Mouse (Mus musculus) C2C12 (cell line): Measurements from ENCODE around the gene Rnls. TPM values are rescaled to one million over a fixed set of nuclear protein-coding genes. Genes with fewer than 3 reads are reported as not detected.

Experiments
- H3K27me3 ChIP-seq: one replicate; pipeline ENCODE4 v1.6.1; 2011; ENCODE audit not compliant: control insufficient read depth, insufficient read depth, insufficient read length
- H3K36me3 ChIP-seq: one replicate; pipeline ENCODE4 v1.6.1; 2011; ENCODE audit not compliant: control insufficient read depth, insufficient read depth
- H3K4me3 ChIP-seq: one replicate; pipeline ENCODE4 v1.5.1; 2011; ENCODE audit warnings: mild to moderate bottlenecking, control low read depth; ENCODE audit not compliant: poor library complexity, insufficient read depth, severe bottlenecking
- H3K79me2 ChIP-seq: one replicate; pipeline ENCODE4 v1.6.1; 2011; ENCODE audit not compliant: control insufficient read depth, insufficient read depth
- H3K79me3 ChIP-seq: one replicate; pipeline ENCODE4 v1.6.1; 2011; ENCODE audit warnings: low read depth, control low read depth
- H3ac ChIP-seq: one replicate; pipeline ENCODE3; 2011; ENCODE audit warnings: low read depth; ENCODE audit not compliant: control insufficient read depth, insufficient read length
- CEBPB ChIP-seq: IDR thresholded peaks from one replicate; pipeline ENCODE4 v1.6.1; 2011; ENCODE audit warnings: low read depth, mild to moderate bottlenecking, control low read depth, moderate library complexity
- CTCF ChIP-seq: IDR thresholded peaks from one replicate; pipeline ENCODE4 v1.5.1; 2011; ENCODE audit not compliant: control insufficient read depth, insufficient read depth, insufficient read length
- FOSL1 ChIP-seq: IDR thresholded peaks from one replicate; pipeline ENCODE4 v1.8.0; 2011; ENCODE audit warnings: mild to moderate bottlenecking, low read length; ENCODE audit not compliant: poor library complexity, insufficient read depth, severe bottlenecking
- MAX ChIP-seq: IDR thresholded peaks from one replicate; pipeline ENCODE4 v1.6.1; 2011; ENCODE audit warnings: mild to moderate bottlenecking, control low read depth
- MYOD1 ChIP-seq: IDR thresholded peaks from one replicate; pipeline ENCODE4 v1.6.1; 2011; ENCODE audit warnings: low read depth; ENCODE audit not compliant: control insufficient read depth, insufficient read length
- MYOG ChIP-seq: IDR thresholded peaks from one replicate; pipeline ENCODE4 v1.6.1; 2011; ENCODE audit not compliant: control insufficient read depth, insufficient read length; ENCODE audit errors: extremely low read depth
- USF1 ChIP-seq: IDR thresholded peaks from one replicate; pipeline ENCODE4 v1.6.1; 2011; ENCODE audit warnings: low read depth, mild to moderate bottlenecking, control low read depth, moderate library complexity
- polyA plus RNA-seq: library from polyadenylated mRNA; unstranded; fragments of >200 nt; fragmentation: generic; extraction: Trizol; gene quantifications from one replicate; pipeline ENCODE4 v1.2.1, GENCODE M21; 2012; ENCODE audit warnings: missing spikeins

Gene Rnls
- polyA plus RNA-seq, 1 experiment, result 0.99 TPM

- H3K79me2 ChIP-seq, result no peaks in the 10 kb centered on the region
- no peak for TF ChIP-seq MYOD1
- no peak for TF ChIP-seq CEBPB
- TF ChIP-seq MYOG, result no peak
- TF ChIP-seq MAX, result no peak
- TF ChIP-seq FOSL1, result no peak
- TF ChIP-seq USF1, result no peak
- no peak for TF ChIP-seq CTCF
- no peak overlapping the region for H3ac ChIP-seq
- no peaks in the 10 kb centered on the region for H3K79me3 ChIP-seq
- no peaks in the 10 kb centered on the region for H3K27me3 ChIP-seq
- H3K36me3 ChIP-seq, result no peaks in the 10 kb centered on the region
- no peak overlapping the region for H3K4me3 ChIP-seq
These were observed 282.1 kb downstream of the Rnls start for GRCm38 (mm10) chr19:33109941-33110371.

- Histone ChIP-seq H3K79me2 (no peaks in the 10 kb centered on the region), H3K36me3 (no peaks in the 10 kb centered on the region), H3K79me3 (no peaks in the 10 kb centered on the region), H3K27me3 (no peaks in the 10 kb centered on the region), H3K4me3 (no peak overlapping the region), H3ac (no peak overlapping the region)
- no peak for TF ChIP-seq CEBPB
- TF ChIP-seq USF1, result no peak
- TF ChIP-seq MYOG, result no peak
- TF ChIP-seq CTCF, result no peak
- no peak for TF ChIP-seq FOSL1
- TF ChIP-seq MYOD1, result no peak
- no peak for TF ChIP-seq MAX
These were observed 283.0 kb downstream of the Rnls start for GRCm38 (mm10) chr19:33109141-33109540.

- Histone ChIP-seq H3K4me3 (no peak overlapping the region), H3K79me3 (no peaks in the 10 kb centered on the region), H3K27me3 (no peaks in the 10 kb centered on the region), H3K36me3 (no peaks in the 10 kb centered on the region), H3K79me2 (no peaks in the 10 kb centered on the region), H3ac (no peak overlapping the region)
- TF ChIP-seq MYOG (no peak), MYOD1 (no peak), CEBPB (no peak), USF1 (no peak), CTCF (no peak), FOSL1 (no peak), MAX (no peak)
These were observed 288.2 kb downstream of the Rnls start for GRCm38 (mm10) chr19:33103851-33104250.

GRCm38 (mm10) chr19:33102783-33103139 lies 289.3 kb downstream of the Rnls start:
- Histone ChIP-seq H3K79me3 (no peaks in the 10 kb centered on the region), H3ac (no peak overlapping the region), H3K27me3 (no peaks in the 10 kb centered on the region), H3K79me2 (no peaks in the 10 kb centered on the region), H3K36me3 (no peaks in the 10 kb centered on the region), H3K4me3 (no peak overlapping the region)
- TF ChIP-seq CEBPB (no peak), MYOD1 (no peak), MYOG (no peak), MAX (no peak), FOSL1 (no peak), USF1 (no peak), CTCF (no peak)

- H3ac ChIP-seq, result no peak overlapping the region
- no peak for TF ChIP-seq MAX
- TF ChIP-seq CEBPB, result no peak
- no peak for TF ChIP-seq MYOG
- TF ChIP-seq USF1, result no peak
- no peaks in the 10 kb centered on the region for H3K79me3 ChIP-seq
- no peak overlapping the region for H3K4me3 ChIP-seq
- no peaks in the 10 kb centered on the region for H3K79me2 ChIP-seq
- no peaks in the 10 kb centered on the region for H3K27me3 ChIP-seq
- no peaks in the 10 kb centered on the region for H3K36me3 ChIP-seq
These were observed 289.9 kb downstream of the Rnls start for GRCm38 (mm10) chr19:33102008-33102782.
